Mouse (Mus musculus): Measurements from ENCODE around the gene Stt3b. TPM values are rescaled to one million over a fixed set of nuclear protein-coding genes. Genes with fewer than 3 reads are reported as not detected.

The Stt3b gene
- polyA plus RNA-seq, 1 experiment = 41.2 TPM

- Histone ChIP-seq H3K4me3 (no peak overlapping the region), H3K4me2 (ENCODE audit: low read depth) (no peak overlapping the region), H3ac (ENCODE audit: control insufficient read depth, insufficient read length) (no peak overlapping the region), H3K27me3 (ENCODE audit: control insufficient read depth, insufficient read depth, insufficient read length) (no peaks in the 10 kb centered on the region), H3K36me3 (ENCODE audit: control insufficient read depth, insufficient read depth) (no peaks in the 10 kb centered on the region), H3K79me2 (ENCODE audit: control insufficient read depth, insufficient read depth) (peaks cover 100% of the 10 kb centered on the region)
- TF ChIP-seq E2F4 (IDR thresholded peaks at IDR 0.05; ENCODE audit: insufficient read depth) (no peak), TCF12 (IDR thresholded peaks at IDR 0.05; ENCODE audit: insufficient read depth, poor library complexity, severe bottlenecking) (no peak), MAX (IDR thresholded peaks at IDR 0.05; ENCODE audit: low read depth) (no peak), MYOG (IDR thresholded peaks at IDR 0.05; ENCODE audit: control insufficient read depth in 1 of 3, insufficient read depth in 1 of 3, insufficient read length in 2 of 3, low read depth in 2 of 3) (no peak), CEBPB (IDR thresholded peaks at IDR 0.05; ENCODE audit: insufficient read depth, poor library complexity, severe bottlenecking) (no peak), MYOD1 (IDR thresholded peaks at IDR 0.05; ENCODE audit: control insufficient read depth in 1 of 3, insufficient read length in 2 of 3, low read depth in 2 of 3) (no peak), TCF3 (IDR thresholded peaks at IDR 0.05; ENCODE audit: insufficient read length, low read depth) (no peak), REST (IDR thresholded peaks at IDR 0.05; ENCODE audit: insufficient read depth, insufficient read length) (no peak), USF1 (IDR thresholded peaks at IDR 0.05; ENCODE audit: low read depth) (no peak), SRF (IDR thresholded peaks at IDR 0.05; ENCODE audit: control insufficient read depth, insufficient read length, low read depth) (no peak), POLR2A (IDR thresholded peaks at IDR 0.05; ENCODE audit: insufficient read length, low read depth) (no peak), POLR2AphosphoS2 (IDR thresholded peaks at IDR 0.05; ENCODE audit: insufficient read length, low read depth) (no peak)
These were observed 13.5 kb downstream of the Stt3b start for GRCm38 (mm10) chr9:115296738-115297137.

- no peaks in the 10 kb centered on the region for H3K27me3 ChIP-seq (ENCODE audit: control insufficient read depth, insufficient read depth, insufficient read length)
- no peak overlapping the region for H3K4me2 ChIP-seq (ENCODE audit: low read depth)
- no peak overlapping the region for H3ac ChIP-seq (ENCODE audit: control insufficient read depth, insufficient read length)
- no peak overlapping the region for H3K4me3 ChIP-seq
- TF ChIP-seq MYOD1 (IDR thresholded peaks at IDR 0.05; ENCODE audit: control insufficient read depth in 1 of 3, insufficient read length in 2 of 3, low read depth in 2 of 3) = no peak
- TF ChIP-seq TCF3 (IDR thresholded peaks at IDR 0.05; ENCODE audit: insufficient read length, low read depth) = no peak
- no peak for TF ChIP-seq SRF (IDR thresholded peaks at IDR 0.05; ENCODE audit: control insufficient read depth, insufficient read length, low read depth)
- no peak for TF ChIP-seq POLR2AphosphoS2 (IDR thresholded peaks at IDR 0.05; ENCODE audit: insufficient read length, low read depth)
- no peak for TF ChIP-seq USF1 (IDR thresholded peaks at IDR 0.05; ENCODE audit: low read depth)
- no peak for TF ChIP-seq POLR2A (IDR thresholded peaks at IDR 0.05; ENCODE audit: insufficient read length, low read depth)
- TF ChIP-seq TCF12 (IDR thresholded peaks at IDR 0.05; ENCODE audit: insufficient read depth, poor library complexity, severe bottlenecking) = no peak
- no peak for TF ChIP-seq MAX (IDR thresholded peaks at IDR 0.05; ENCODE audit: low read depth)
- TF ChIP-seq REST (IDR thresholded peaks at IDR 0.05; ENCODE audit: insufficient read depth, insufficient read length) = no peak
- no peak for TF ChIP-seq E2F4 (IDR thresholded peaks at IDR 0.05; ENCODE audit: insufficient read depth)
- TF ChIP-seq CEBPB (IDR thresholded peaks at IDR 0.05; ENCODE audit: insufficient read depth, poor library complexity, severe bottlenecking) = no peak
- TF ChIP-seq MYOG (IDR thresholded peaks at IDR 0.05; ENCODE audit: control insufficient read depth in 1 of 3, insufficient read depth in 1 of 3, insufficient read length in 2 of 3, low read depth in 2 of 3) = no peak
- peaks cover 99% of the 10 kb centered on the region for H3K79me2 ChIP-seq (ENCODE audit: control insufficient read depth, insufficient read depth)
- H3K36me3 ChIP-seq (ENCODE audit: control insufficient read depth, insufficient read depth) = no peaks in the 10 kb centered on the region
These were observed 16.2 kb downstream of the Stt3b start for GRCm38 (mm10) chr9:115293920-115294594.

- Histone ChIP-seq H3K79me2 (ENCODE audit: control insufficient read depth, insufficient read depth) (peaks cover 92% of the 10 kb centered on the region), H3K36me3 (ENCODE audit: control insufficient read depth, insufficient read depth) (no peaks in the 10 kb centered on the region), H3K27me3 (ENCODE audit: control insufficient read depth, insufficient read depth, insufficient read length) (no peaks in the 10 kb centered on the region), H3K4me3 (no peak overlapping the region), H3ac (ENCODE audit: control insufficient read depth, insufficient read length) (no peak overlapping the region), H3K4me2 (ENCODE audit: low read depth) (no peak overlapping the region)
- no peak for TF ChIP-seq POLR2AphosphoS2 (IDR thresholded peaks at IDR 0.05; ENCODE audit: insufficient read length, low read depth)
- TF ChIP-seq MYOD1 (IDR thresholded peaks at IDR 0.05; ENCODE audit: control insufficient read depth in 1 of 3, insufficient read length in 2 of 3, low read depth in 2 of 3) = no peak
- TF ChIP-seq CEBPB (IDR thresholded peaks at IDR 0.05; ENCODE audit: insufficient read depth, poor library complexity, severe bottlenecking) = no peak
These were observed 22.3 kb downstream of the Stt3b start for GRCm38 (mm10) chr9:115287774-115288434.

- H3ac ChIP-seq (ENCODE audit: control insufficient read depth, insufficient read length) = no peak overlapping the region
- H3K27me3 ChIP-seq (ENCODE audit: control insufficient read depth, insufficient read depth, insufficient read length) = no peaks in the 10 kb centered on the region
These were observed 25.8 kb downstream of the Stt3b start for GRCm38 (mm10) chr9:115284385-115284784.

More at GRCm38 (mm10) chr9:115284385-115284784, 25.8 kb downstream of the Stt3b start:
- no peak overlapping the region for H3K4me3 ChIP-seq
- no peak for TF ChIP-seq CEBPB (IDR thresholded peaks at IDR 0.05; ENCODE audit: insufficient read depth, poor library complexity, severe bottlenecking)
- no peak for TF ChIP-seq E2F4 (IDR thresholded peaks at IDR 0.05; ENCODE audit: insufficient read depth)
- TF ChIP-seq TCF3 (IDR thresholded peaks at IDR 0.05; ENCODE audit: insufficient read length, low read depth) = no peak
- no peak for TF ChIP-seq MYOD1 (IDR thresholded peaks at IDR 0.05; ENCODE audit: control insufficient read depth in 1 of 3, insufficient read length in 2 of 3, low read depth in 2 of 3)
- no peak for TF ChIP-seq MAX (IDR thresholded peaks at IDR 0.05; ENCODE audit: low read depth)
- no peak for TF ChIP-seq POLR2A (IDR thresholded peaks at IDR 0.05; ENCODE audit: insufficient read length, low read depth)
- no peak for TF ChIP-seq POLR2AphosphoS2 (IDR thresholded peaks at IDR 0.05; ENCODE audit: insufficient read length, low read depth)
- TF ChIP-seq REST (IDR thresholded peaks at IDR 0.05; ENCODE audit: insufficient read depth, insufficient read length) = no peak
- TF ChIP-seq TCF12 (IDR thresholded peaks at IDR 0.05; ENCODE audit: insufficient read depth, poor library complexity, severe bottlenecking) = no peak
- TF ChIP-seq USF1 (IDR thresholded peaks at IDR 0.05; ENCODE audit: low read depth) = no peak
- TF ChIP-seq SRF (IDR thresholded peaks at IDR 0.05; ENCODE audit: control insufficient read depth, insufficient read length, low read depth) = no peak
- TF ChIP-seq MYOG (IDR thresholded peaks at IDR 0.05; ENCODE audit: control insufficient read depth in 1 of 3, insufficient read depth in 1 of 3, insufficient read length in 2 of 3, low read depth in 2 of 3) = no peak
- no peaks in the 10 kb centered on the region for H3K36me3 ChIP-seq (ENCODE audit: control insufficient read depth, insufficient read depth)
- peaks cover 84% of the 10 kb centered on the region for H3K79me2 ChIP-seq (ENCODE audit: control insufficient read depth, insufficient read depth)
- H3K4me2 ChIP-seq (ENCODE audit: low read depth) = no peak overlapping the region

Measured in myocyte (in vitro differentiated cells).